ENCODE assay signal across 31 mouse cellular contexts in the genomic region with DNA sequence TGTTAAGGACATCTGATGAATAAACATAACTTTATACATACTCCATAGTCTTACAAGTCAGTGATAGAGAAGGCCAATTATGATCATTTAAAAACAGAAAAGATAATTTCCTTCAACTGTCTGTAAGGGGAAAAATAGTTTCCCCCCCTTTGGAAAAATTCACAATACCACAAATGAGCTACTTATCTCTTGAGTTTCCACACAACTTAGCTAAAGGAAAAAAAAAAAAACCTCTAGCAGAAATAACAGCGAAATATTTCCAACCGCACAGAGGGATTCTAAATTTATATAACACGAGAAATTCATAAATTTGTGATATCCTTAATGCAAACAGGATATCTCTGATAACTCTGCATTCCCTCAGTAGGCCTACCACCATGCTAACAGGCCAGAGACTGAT.
"Had no signal": no experiment of that assay in that cellular context is flagged by ENCODE, and none has a peak within 500 bp of the region (broad histone marks: within the 10 kb centered on the region; RNA-seq: fewer than 3 reads in every experiment).

No protein-coding gene starts in this region.

- H3K4me1 ChIP-seq: hindbrain, embryonic 12.5 days; hindbrain, embryonic 13.5 days; hindbrain, embryonic 15.5 days; kidney, embryonic 15.5 days had no signal

- H3K4me2 ChIP-seq: hindbrain, embryonic 12.5 days; hindbrain, embryonic 13.5 days; hindbrain, embryonic 14.5 days; hindbrain, embryonic 15.5 days; intestine, embryonic 15.5 days; kidney, embryonic 15.5 days had no signal

- DNase-seq: heart, postnatal 14 days; heart, postnatal 36 days; kidney, adult 11 months; kidney, adult 18-20 months; kidney, adult 2 months; kidney, adult 8-10 months; kidney, adult 9 months; kidney, postnatal 10 days; kidney, postnatal 14 days; kidney, postnatal 25 days; kidney, postnatal 36 days; layer of hippocampus, adult 9-11 months; layer of hippocampus, postnatal 36 days had no signal

- H3K27ac ChIP-seq: hindbrain, embryonic 10.5 days; hindbrain, embryonic 12.5 days; hindbrain, embryonic 13.5 days; hindbrain, embryonic 14.5 days; hindbrain, embryonic 15.5 days; hindbrain, postnatal 0 days; intestine, embryonic 15.5 days; kidney, embryonic 15.5 days; kidney, postnatal 0 days; layer of hippocampus, adult 2 months; left cerebral cortex, adult 2 months had no signal

- H3K27me3 ChIP-seq: heart, embryonic 12.5 days; heart, embryonic 13.5 days; heart, embryonic 15.5 days; hindbrain, embryonic 12.5 days; hindbrain, embryonic 13.5 days; hindbrain, embryonic 15.5 days; intestine, embryonic 15.5 days; kidney, embryonic 15.5 days had no signal

- H3K36me3 ChIP-seq: heart, embryonic 12.5 days; heart, embryonic 13.5 days; heart, embryonic 15.5 days; hindbrain, embryonic 10.5 days; hindbrain, embryonic 12.5 days; hindbrain, embryonic 13.5 days; hindbrain, embryonic 15.5 days; intestine, embryonic 15.5 days; kidney, embryonic 15.5 days had no signal

- ATAC-seq: hindbrain, embryonic 16.5 days; hindbrain, postnatal 0 days; inflammation-experienced regulatory T-cells, adult 6 months; intestine, embryonic 15.5 days; intestine, embryonic 16.5 days; intestine, postnatal 0 days had no signal

- H3K9me3 ChIP-seq: heart, embryonic 12.5 days; heart, embryonic 13.5 days; heart, embryonic 15.5 days; hindbrain, embryonic 10.5 days; hindbrain, embryonic 12.5 days; hindbrain, embryonic 13.5 days; hindbrain, embryonic 15.5 days; intestine, embryonic 15.5 days; kidney, embryonic 15.5 days had no signal

- H3K4me3 ChIP-seq: heart, embryonic 12.5 days; heart, embryonic 13.5 days; heart, embryonic 15.5 days; hindbrain, embryonic 10.5 days; hindbrain, embryonic 12.5 days; hindbrain, embryonic 13.5 days; hindbrain, embryonic 15.5 days; intestine, embryonic 15.5 days; kidney, embryonic 15.5 days; layer of hippocampus, adult 2 months; left cerebral cortex, adult 2 months had no signal

- H3K9ac ChIP-seq: heart, embryonic 12.5 days; heart, embryonic 15.5 days; hindbrain, embryonic 12.5 days; hindbrain, embryonic 13.5 days; hindbrain, embryonic 14.5 days; hindbrain, embryonic 15.5 days; intestine, embryonic 15.5 days; kidney, embryonic 15.5 days had no signal
